Mouse (Mus musculus): ENCODE results near the gene Bms1. TPM values are rescaled to one million over a fixed set of nuclear protein-coding genes. Genes with fewer than 3 reads are reported as not detected.
A peak's percentile ranks its signal among the peaks of the same experiment; 100 is the strongest.

Bms1 gene
- total RNA-seq (2021) = 10 to 100 TPM; 19.9 to 23.6 TPM

GRCm38 (mm10) chr6:118419050-118419920, at the start of gene Bms1:
Bms1 (minus strand) TSS chr6:118419474.
- peak; percentile 97 for DNase-seq

GRCm38 (mm10) chr6:118462069-118462705, 42.9 kb upstream of the Bms1 start:
- no peak for DNase-seq

- DNase-seq = no peak
Observed at GRCm38 (mm10) chr6:118457726-118458125, 38.5 kb upstream of the Bms1 start.

GRCm38 (mm10) chr6:118455042-118455631, 35.9 kb upstream of the Bms1 start, which contains the start of gene Zfp248:
Zfp248 (minus strand) TSS chr6:118455528.
- DNase-seq = peak; percentile 90

- DNase-seq = peak; percentile 9
Observed at GRCm38 (mm10) chr6:118454452-118454851, 35.2 kb upstream of the Bms1 start.

- no peak for DNase-seq
Observed at GRCm38 (mm10) chr6:118431502-118431901, 12.2 kb upstream of the Bms1 start.

- DNase-seq = no peak
Observed at GRCm38 (mm10) chr6:118426666-118427065, 7.4 kb upstream of the Bms1 start.

GRCm38 (mm10) chr6:118410428-118410827, 8.8 kb downstream of the Bms1 start:
- DNase-seq = no peak

GRCm38 (mm10) chr6:118408510-118408909, 10.8 kb downstream of the Bms1 start:
- DNase-seq = no peak

GRCm38 (mm10) chr6:118406421-118406820, 12.9 kb downstream of the Bms1 start:
- no peak for DNase-seq

- DNase-seq = no peak
Observed at GRCm38 (mm10) chr6:118390746-118391145, 28.5 kb downstream of the Bms1 start.

GRCm38 (mm10) chr6:118385962-118386361, 33.3 kb downstream of the Bms1 start:
- no peak for DNase-seq

- no peak for DNase-seq
Observed at GRCm38 (mm10) chr6:118381234-118381633, 38.0 kb downstream of the Bms1 start.

GRCm38 (mm10) chr6:118380630-118381029, 38.6 kb downstream of the Bms1 start:
- no peak for DNase-seq

GRCm38 (mm10) chr6:118379451-118380167, 39.7 kb downstream of the Bms1 start:
- DNase-seq = peak; percentile 86

- no peak for DNase-seq
Observed at GRCm38 (mm10) chr6:118377611-118378010, 41.7 kb downstream of the Bms1 start.

GRCm38 (mm10) chr6:118376023-118376422, 43.3 kb downstream of the Bms1 start:
- peak; percentile 39 for DNase-seq

GRCm38 (mm10) chr6:118375457-118375856, 43.8 kb downstream of the Bms1 start:
- no peak for DNase-seq

GRCm38 (mm10) chr6:118375026-118375425, 44.2 kb downstream of the Bms1 start:
- DNase-seq = no peak

GRCm38 (mm10) chr6:118373294-118373693, 46.0 kb downstream of the Bms1 start:
- DNase-seq = peak; percentile 69

- DNase-seq = no peak
Observed at GRCm38 (mm10) chr6:118372794-118373193, 46.5 kb downstream of the Bms1 start.

- no peak for DNase-seq
Observed at GRCm38 (mm10) chr6:118367502-118367901, 51.8 kb downstream of the Bms1 start.

- no peak for DNase-seq
Observed at GRCm38 (mm10) chr6:118366196-118366595, 53.1 kb downstream of the Bms1 start.
